Mouse (Mus musculus) liver, embryonic 14.5 days (tissue): ENCODE measurements around the gene Fsd1l.

ENCODE experiments used
- CTCF ChIP-seq: IDR thresholded peaks from 2 replicates; pipeline ENCODE4 v1.5.1; 2016; ENCODE audit warnings: antibody characterized with exemption, low read depth, control low read depth
- EP300 ChIP-seq: IDR thresholded peaks from 2 replicates; pipeline ENCODE4 v1.6.1; 2016; ENCODE audit warnings: antibody characterized with exemption, low read depth

DNA sequence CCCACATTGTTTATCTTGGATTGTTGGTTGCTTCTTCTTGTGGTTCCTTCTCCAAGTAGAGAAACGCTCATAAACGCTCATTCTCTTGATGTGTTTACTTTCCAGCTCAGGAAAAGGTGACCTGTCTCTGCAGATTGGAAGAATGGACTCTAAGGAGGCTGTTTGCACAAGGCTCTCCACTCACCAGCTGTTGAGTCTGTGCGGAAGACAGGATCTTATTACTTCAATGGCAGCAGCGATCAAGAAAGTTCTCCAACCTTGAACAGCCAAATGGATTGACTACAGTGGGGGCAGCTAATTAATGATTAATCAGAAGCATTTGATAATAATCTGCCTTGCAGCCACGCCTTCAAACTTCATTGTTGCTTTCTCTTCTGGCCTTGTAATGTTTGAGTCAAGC, 9.8 kb upstream of the Fsd1l start:
- TF ChIP-seq CTCF (no peak), EP300 (no peak)
